Mouse (Mus musculus) effector memory CD4-positive, alpha-beta T cell, adult 5 months (primary cell): ENCODE data around the gene Idh3g. TPM values are rescaled to one million over a fixed set of nuclear protein-coding genes. Genes with fewer than 3 reads are reported as not detected.

ENCODE experiments used
- polyA plus RNA-seq: library from polyadenylated mRNA; unstranded; fragments of 100-300 nt; shearing (Covaris generic); gene quantifications from one replicate; pipeline ENCODE4 v1.2.1, GENCODE M21; 2017

Idh3g gene
- polyA plus RNA-seq = 184 TPM

GRCm38 (mm10) chrX:73786364-73787224 lies at the start of gene Idh3g, which contains the start of gene Ssr4:
Idh3g (minus strand) TSS chrX:73786897.
Ssr4 (plus strand) TSS chrX:73787028.

GRCm38 (mm10) chrX:73824185-73825151 lies 37.8 kb upstream of the Idh3g start, which contains the start of gene Pdzd4:
Pdzd4 (minus strand) TSS chrX:73824969.

GRCm38 (mm10) chrX:73774168-73774760 lies 12.4 kb downstream of the Idh3g start, which contains the start of gene Srpk3:
Srpk3 (plus strand) TSS chrX:73774405.

GRCm38 (mm10) chrX:73756334-73757140 lies 30.2 kb downstream of the Idh3g start, which contains the start of gene Plxnb3:
Plxnb3 (plus strand) TSS chrX:73757090.

Other genes starting within 250 kb of the Idh3g start
- gene Dusp9, start 147.5 kb downstream of the Idh3g start, polyA plus RNA-seq = 0.27 TPM
- gene Pnck, start 126.8 kb downstream of the Idh3g start, polyA plus RNA-seq = 1.2 TPM
- gene Slc6a8, start 113.7 kb downstream of the Idh3g start, polyA plus RNA-seq = 0.62 TPM
- 204 TPM for gene Bcap31, start 70.7 kb downstream of the Idh3g start, polyA plus RNA-seq
- 22.8 TPM for gene Abcd1, start 70.3 kb downstream of the Idh3g start, polyA plus RNA-seq
- gene Plxnb3, start 29.8 kb downstream of the Idh3g start, polyA plus RNA-seq = not detected
- not detected for gene Srpk3, start 12.5 kb downstream of the Idh3g start, polyA plus RNA-seq
- 201 TPM for gene Ssr4, start 131 bp upstream of the Idh3g start, polyA plus RNA-seq
- gene Pdzd4, start 38.1 kb upstream of the Idh3g start, polyA plus RNA-seq = 0.10 TPM
- 2.1 TPM for gene Avpr2, start 105.2 kb upstream of the Idh3g start, polyA plus RNA-seq
- gene L1cam, start 109.2 kb upstream of the Idh3g start, polyA plus RNA-seq = 20.5 TPM
- gene Arhgap4, start 135.0 kb upstream of the Idh3g start, polyA plus RNA-seq = 229 TPM
- gene Naa10, start 135.0 kb upstream of the Idh3g start, polyA plus RNA-seq = 125 TPM
- gene Renbp, start 144.0 kb upstream of the Idh3g start, polyA plus RNA-seq = 3.1 TPM
- 36.4 TPM for gene Hcfc1, start 179.5 kb upstream of the Idh3g start, polyA plus RNA-seq
- gene Irak1, start 237.0 kb upstream of the Idh3g start, polyA plus RNA-seq = 149 TPM